Mouse (Mus musculus): Measurements from ENCODE around the gene Glce. TPM values are rescaled to one million over a fixed set of nuclear protein-coding genes. Genes with fewer than 3 reads are reported as not detected.

Glce gene
- polyA plus RNA-seq, 1 experiment from 2014 or later, result 25.0 TPM

Small RNAs within 50 kb of the gene (microRNA-seq; reads per million reads assigned to microRNA genes)
- gene Mir5133, result not detected

Other genes starting within 250 kb of the Glce start
- 1,214 and 1,288 TPM in 2 replicates for gene Rplp1, start 208.1 kb downstream of the Glce start, polyA plus RNA-seq (2014; fragmentation: Nextera tagmentation; extraction: Ambion mirVana)
- 119 and 131 TPM in 2 replicates for gene Kif23, start 175.9 kb downstream of the Glce start, polyA plus RNA-seq (2014; fragmentation: Nextera tagmentation; extraction: Ambion mirVana)
- gene Paqr5, start 95.8 kb downstream of the Glce start, polyA plus RNA-seq (2014; fragmentation: Nextera tagmentation; extraction: Ambion mirVana), result 0.85 and 1.0 TPM in 2 replicates
- not detected in 2 replicates for gene Spesp1, start 159.6 kb upstream of the Glce start, polyA plus RNA-seq (2014; fragmentation: Nextera tagmentation; extraction: Ambion mirVana)
- gene Anp32a, start 218.6 kb upstream of the Glce start, polyA plus RNA-seq (2014; fragmentation: Nextera tagmentation; extraction: Ambion mirVana), result 209 and 223 TPM in 2 replicates